Mouse (Mus musculus) adrenal gland (tissue): ENCODE measurements at regions not wholly inside any gene's neighbourhood (a gene's known extent, or its start where the extent isn't known, plus 50 kb on each side); places are given as distances from the start of the nearest gene placed in this dataset.
"Not testable (repeated sequence)": the region's sequence is repeated elsewhere in the genome, so short reads cannot be mapped to it uniquely, and the experiment has no call there.

Experiments
- intact Hi-C: fragments of 180-260 bp; cut with DNase I; formaldehyde crosslinking; loops from one replicate; pipeline ENCODE4 v1.15.1; 2025

DNA sequence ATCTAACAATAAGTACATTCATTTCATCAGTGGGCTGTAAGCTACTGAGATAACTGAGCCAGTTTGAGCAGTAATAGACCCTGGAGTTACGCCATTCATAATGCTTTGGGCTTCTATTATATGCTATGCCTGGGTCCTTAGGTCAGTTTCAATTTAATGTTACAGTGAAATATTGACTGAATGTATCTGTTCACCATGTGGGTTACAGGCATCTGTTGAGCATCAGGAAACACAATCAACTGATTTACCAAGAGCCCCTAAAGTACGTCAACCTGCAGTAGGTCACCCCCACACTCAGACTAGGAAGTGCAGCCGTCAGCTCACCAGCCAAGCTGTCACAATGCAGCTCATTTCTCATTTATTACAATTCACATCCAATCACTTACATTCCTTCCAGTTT lies 183.5 kb downstream of the Lyplal1 start:
- intact Hi-C loops, result no loop called here

- intact Hi-C loops, result no loop called here
Observed at GRCm38 (mm10) chr1:185937026-185937425, 180.1 kb downstream of the Lyplal1 start.

DNA sequence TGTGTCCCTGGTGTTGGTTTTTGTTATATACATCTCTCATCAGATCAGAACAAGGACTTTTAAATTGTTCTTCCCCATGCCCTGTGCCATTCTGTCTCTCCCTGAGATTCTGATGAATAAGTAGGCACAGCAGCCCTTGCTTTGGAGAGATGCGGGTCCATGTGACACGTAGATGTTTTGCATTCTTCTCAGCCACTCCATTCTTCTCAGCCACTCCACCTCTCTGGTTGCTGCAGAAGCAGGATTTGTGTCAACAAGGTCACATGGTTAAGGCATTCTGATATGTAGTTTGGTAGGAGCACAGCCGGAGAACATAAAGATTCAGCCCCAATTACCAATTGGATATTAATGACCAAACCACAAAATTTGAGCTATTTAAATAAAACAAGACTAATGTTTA lies 177.2 kb downstream of the Lyplal1 start:
- intact Hi-C loops, result no loop called here

- intact Hi-C loops, result no loop called here
Observed at GRCm38 (mm10) chr1:185940511-185940910, 176.6 kb downstream of the Lyplal1 start.

GRCm38 (mm10) chr1:185951163-185951562 lies 165.9 kb downstream of the Lyplal1 start:
- intact Hi-C loops, result no loop called here

DNA sequence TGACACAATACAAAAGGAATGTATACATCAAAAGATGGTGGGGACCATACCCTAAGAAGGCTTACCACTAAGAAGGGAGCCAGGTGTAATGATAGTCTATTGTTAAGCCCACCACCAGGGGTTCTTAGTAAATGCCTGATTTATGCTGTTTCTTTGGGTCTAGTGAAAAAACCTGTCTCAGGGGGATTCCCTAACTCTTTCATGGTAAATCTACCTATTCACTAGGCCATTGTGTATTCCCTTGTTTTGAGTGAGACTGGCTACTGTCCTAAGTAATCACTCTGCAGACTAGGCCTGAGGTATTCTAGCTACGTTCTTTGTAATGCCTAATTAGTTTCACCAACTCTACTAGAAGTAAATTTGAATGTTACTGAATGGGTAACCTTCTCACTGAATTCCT lies 161.3 kb downstream of the Lyplal1 start:
- intact Hi-C loops, result not testable (repeated sequence)

GRCm38 (mm10) chr1:185957557-185957956 lies 159.6 kb downstream of the Lyplal1 start:
- intact Hi-C loops, result no loop called here

DNA sequence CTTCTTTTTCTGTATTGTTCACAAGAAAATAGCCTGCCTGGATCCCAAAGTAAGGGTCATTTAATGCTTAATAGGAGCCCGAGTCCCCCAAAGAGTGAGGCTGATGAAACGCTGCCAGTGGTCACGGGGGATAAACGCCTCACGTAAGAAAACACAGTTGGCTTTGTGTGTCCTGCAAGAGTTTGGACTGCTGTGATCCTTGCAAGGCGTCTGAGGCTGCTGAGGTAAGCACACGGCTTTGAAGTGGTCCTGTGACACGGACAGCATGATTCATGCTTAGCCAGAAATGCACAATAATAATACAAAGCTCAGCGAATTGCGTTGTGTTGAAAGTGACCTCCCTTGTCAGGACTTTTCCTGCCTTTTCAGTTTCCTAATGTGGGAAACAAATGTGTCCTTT lies 158.8 kb downstream of the Lyplal1 start:
- intact Hi-C loops, result no loop called here

GRCm38 (mm10) chr1:185962606-185963005 lies 154.5 kb downstream of the Lyplal1 start:
- intact Hi-C loops, result no loop called here

DNA sequence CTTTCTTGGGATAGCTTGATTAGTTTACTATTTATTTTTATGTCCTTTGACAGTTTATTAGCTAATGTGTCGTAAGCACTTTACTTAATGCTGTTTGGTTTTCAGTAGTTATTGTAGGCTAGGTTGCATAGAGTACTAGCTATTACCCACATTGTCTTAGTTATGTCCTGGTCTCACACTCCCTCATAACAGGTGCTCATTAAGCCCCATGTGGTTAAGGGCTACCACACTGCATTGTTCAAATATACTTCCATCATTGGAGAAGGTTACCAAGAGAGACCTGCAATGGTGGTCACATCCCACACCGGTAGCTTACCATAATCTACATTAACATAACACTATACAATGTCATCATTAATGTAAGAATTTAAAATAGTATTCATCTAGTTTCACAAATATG lies 153.3 kb downstream of the Lyplal1 start:
- intact Hi-C loops, result no loop called here

DNA sequence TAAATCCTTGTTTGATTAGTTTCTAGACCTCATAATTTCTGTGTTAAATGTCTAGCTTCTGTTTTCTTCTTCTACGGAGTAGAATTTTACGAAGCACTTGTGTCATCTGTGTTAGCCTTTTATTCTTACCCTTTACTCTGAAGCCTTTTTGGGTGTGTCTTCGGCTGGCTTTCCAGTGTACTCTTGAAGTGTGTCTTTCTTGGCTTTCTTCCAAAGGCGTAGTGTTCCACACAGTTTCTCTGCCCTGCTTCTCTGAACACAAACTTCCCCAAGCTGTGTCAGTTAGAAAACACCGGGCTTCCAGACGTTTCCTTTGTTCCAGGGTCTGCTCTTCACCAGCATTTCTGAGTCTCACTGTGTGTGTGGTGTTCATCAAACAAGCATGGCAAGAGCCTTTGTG lies 152.7 kb downstream of the Lyplal1 start:
- intact Hi-C loops, result no loop called here

DNA sequence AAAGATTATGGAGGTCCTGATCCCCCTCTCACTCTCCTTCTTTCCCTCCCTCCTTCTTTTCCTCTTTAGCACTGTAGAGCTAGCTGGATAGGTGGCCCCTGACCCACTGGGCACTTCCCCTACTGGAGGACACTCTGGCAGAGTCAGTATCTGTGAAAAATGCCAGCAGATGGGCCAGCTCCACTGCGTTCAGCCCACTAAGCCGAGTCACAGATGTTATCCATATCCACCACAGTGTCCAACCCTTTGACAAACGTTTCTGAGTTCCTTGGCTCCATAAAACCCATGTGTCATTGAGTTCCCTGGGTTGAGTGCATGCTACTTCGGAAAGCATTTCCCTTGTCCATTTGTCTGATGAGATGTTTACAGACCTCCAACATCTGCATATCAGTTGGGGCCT lies 149.9 kb downstream of the Lyplal1 start:
- intact Hi-C loops, result no loop called here

DNA sequence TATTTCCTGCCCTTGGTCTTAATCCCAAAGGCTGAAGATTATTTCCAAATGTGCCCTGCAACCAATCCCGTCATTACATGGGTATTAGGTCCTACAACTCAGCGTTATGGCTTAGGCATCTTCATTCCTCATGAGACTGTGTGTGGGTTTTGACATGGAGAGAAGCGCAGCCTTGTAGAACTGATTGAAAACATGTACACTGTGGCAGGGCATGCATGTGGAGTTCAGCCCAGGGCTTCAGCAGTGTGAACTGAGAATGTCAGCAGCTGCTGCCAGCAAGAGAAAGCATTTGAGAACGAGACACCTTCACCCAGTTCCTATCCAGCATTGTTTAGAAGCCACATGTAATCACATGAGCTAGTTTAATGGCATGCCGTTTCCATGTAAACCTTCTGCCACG lies 149.3 kb downstream of the Lyplal1 start:
- intact Hi-C loops, result no loop called here

DNA sequence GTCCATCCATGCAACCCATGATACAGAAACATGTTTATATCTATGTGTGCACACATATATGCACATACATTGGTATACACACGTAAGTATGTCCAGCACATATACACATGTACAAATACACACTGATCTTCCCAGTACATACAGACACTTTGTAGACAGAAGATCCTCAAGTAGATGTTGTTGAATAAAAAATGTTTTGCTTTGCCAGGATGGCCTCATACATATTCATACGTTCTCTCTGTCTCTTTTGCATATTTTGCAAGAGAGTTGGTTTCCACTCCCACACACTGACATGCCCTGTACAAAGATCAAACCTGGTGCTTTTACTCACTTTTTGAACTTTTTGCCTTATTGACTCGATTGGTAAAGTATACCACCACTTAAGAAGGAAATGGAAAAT lies 148.5 kb downstream of the Lyplal1 start:
- intact Hi-C loops, result no loop called here

GRCm38 (mm10) chr1:185969231-185969630 lies 147.9 kb downstream of the Lyplal1 start:
- intact Hi-C loops, result no loop called here

DNA sequence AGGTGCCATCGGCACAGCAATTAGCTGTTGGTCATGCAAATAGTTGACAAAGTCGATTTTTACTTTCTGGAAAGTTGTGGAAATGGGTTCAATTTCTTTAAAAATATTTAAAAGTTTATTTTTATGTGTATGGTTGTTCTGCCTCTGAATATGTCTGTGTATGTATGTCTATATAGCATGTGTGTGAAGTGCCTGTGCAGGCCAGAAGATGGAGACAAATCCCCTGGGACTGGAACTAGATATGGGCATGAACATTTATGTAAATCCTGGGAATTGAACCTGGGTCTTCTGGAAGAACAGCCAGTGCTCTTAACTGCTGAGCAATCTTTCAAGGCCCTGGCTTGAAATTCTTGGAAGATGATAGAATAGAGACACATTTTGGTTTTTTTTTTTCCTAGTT lies 140.0 kb downstream of the Lyplal1 start:
- intact Hi-C loops, result no loop called here

GRCm38 (mm10) chr1:185989432-185989831 lies 127.7 kb downstream of the Lyplal1 start:
- intact Hi-C loops, result no loop called here

- intact Hi-C loops, result not testable (repeated sequence)
Observed at GRCm38 (mm10) chr1:186000066-186000465, 117.0 kb downstream of the Lyplal1 start.

GRCm38 (mm10) chr1:186013413-186013812 lies 103.7 kb downstream of the Lyplal1 start:
- intact Hi-C loops, result no loop called here

- intact Hi-C loops, result no loop called here
Observed at GRCm38 (mm10) chr1:186014166-186014565, 102.9 kb downstream of the Lyplal1 start.

DNA sequence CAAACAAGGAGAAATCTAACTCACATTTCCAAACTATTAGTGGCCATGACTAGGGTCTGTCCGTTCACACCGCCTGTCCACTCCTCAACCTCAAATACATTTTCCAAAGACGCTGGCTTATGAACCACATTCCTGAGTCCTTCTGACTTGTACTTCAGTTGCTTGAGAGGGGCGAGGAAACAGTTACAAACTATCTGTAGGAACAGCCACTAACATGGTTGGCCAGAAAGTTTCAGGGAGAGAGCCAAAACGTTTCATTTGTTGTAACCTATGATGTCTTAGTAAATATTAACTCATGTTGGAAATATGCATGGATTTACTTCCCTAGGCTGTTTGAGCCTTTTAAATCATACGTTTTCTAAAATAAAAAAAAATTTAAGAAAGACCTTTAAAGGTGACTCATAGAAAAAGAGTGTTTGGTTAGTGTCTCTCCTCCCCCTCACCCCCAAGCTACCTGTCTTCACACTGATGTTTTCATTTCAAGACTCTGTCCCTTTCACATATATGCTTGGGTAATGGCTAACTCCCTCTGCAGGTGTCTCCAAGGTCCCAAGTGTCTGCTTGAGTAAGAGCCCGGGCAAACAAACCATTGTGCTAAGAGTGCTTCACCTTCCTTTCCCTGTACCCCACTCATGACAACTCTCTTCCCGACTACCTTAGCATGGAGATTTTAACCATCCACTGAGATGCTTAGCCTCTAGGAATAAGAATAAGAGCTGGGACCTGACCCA lies 101.1 kb downstream of the Lyplal1 start:
- intact Hi-C loops, result no loop called here

GRCm38 (mm10) chr1:186017547-186017946 lies 99.6 kb downstream of the Lyplal1 start:
- intact Hi-C loops, result no loop called here

DNA sequence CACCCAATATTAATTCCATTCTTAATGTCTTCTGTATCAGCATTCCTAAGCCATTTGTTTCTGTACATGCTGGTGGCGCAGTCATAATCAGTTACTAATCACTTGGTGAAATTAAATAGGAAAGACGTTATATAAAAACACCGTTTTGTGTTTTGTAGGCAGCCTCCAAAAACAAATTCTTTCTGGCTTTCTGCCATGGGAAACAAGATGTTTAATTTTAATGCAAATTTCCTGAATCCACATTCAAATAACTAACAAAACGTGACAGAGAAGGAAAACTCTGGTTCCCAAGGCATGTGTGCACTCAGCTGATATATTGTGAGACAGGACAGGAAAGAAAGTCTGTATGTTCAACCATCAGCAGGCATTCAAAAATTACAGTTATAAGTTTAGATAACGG lies 97.6 kb downstream of the Lyplal1 start:
- intact Hi-C loops, result no loop called here

GRCm38 (mm10) chr1:186031951-186032350 lies 85.2 kb downstream of the Lyplal1 start:
- intact Hi-C loops, result no loop called here
